Mouse (Mus musculus) ovary, postnatal 36 days (tissue): Measurements from ENCODE around the gene Alyref.

Experiments used
- DNase-seq: peaks from one replicate; pipeline ENCODE4 v3.0.0; 2022; ENCODE audit warnings: low spot score, mixed read lengths

Alyref gene

GRCm38 (mm10) chr11:120598283-120598989 lies at the start of gene Alyref, which contains the start of gene Anapc11:
Gene Alyref, minus strand, starts transcription at chr11:120598365.
Gene Anapc11, plus strand, starts transcription at chr11:120598421.
- DNase-seq: peak; percentile 94

- DNase-seq: no peak
These were observed 49.1 kb upstream of the Alyref start for GRCm38 (mm10) chr11:120647047-120647830.

GRCm38 (mm10) chr11:120643601-120643987 lies 45.4 kb upstream of the Alyref start, which contains the start of gene Pycr1:
Gene Pycr1, minus strand, starts transcription at chr11:120643769.
- DNase-seq: peak; percentile 91

- DNase-seq: peak; percentile 36
These were observed 44.9 kb upstream of the Alyref start for GRCm38 (mm10) chr11:120642939-120643600.

GRCm38 (mm10) chr11:120641869-120642268 lies 43.7 kb upstream of the Alyref start:
- DNase-seq: no peak

- DNase-seq: no peak
These were observed 43.1 kb upstream of the Alyref start for GRCm38 (mm10) chr11:120641255-120641654.

- no peak for DNase-seq
These were observed 36.6 kb upstream of the Alyref start for GRCm38 (mm10) chr11:120634810-120635209.

GRCm38 (mm10) chr11:120633520-120634343 lies 35.6 kb upstream of the Alyref start, which contains the start of gene Mafg:
Gene Mafg, minus strand, starts transcription at chr11:120633600.
- peak; percentile 94 for DNase-seq

- peak; percentile 78 for DNase-seq
These were observed 34.7 kb upstream of the Alyref start for GRCm38 (mm10) chr11:120632559-120633519.

- DNase-seq: no peak
These were observed 33.7 kb upstream of the Alyref start for GRCm38 (mm10) chr11:120631726-120632448.

GRCm38 (mm10) chr11:120630881-120631725 lies 32.9 kb upstream of the Alyref start:
- DNase-seq: no peak

GRCm38 (mm10) chr11:120630401-120630871 lies 32.3 kb upstream of the Alyref start:
- DNase-seq: no peak

- DNase-seq: no peak
These were observed 31.7 kb upstream of the Alyref start for GRCm38 (mm10) chr11:120629911-120630310.

- no peak for DNase-seq
These were observed 31.2 kb upstream of the Alyref start for GRCm38 (mm10) chr11:120629341-120629730.

- no peak for DNase-seq
These were observed 30.6 kb upstream of the Alyref start for GRCm38 (mm10) chr11:120628601-120629340.

GRCm38 (mm10) chr11:120627468-120628300 lies 29.5 kb upstream of the Alyref start:
- no peak for DNase-seq
